Mouse (Mus musculus): ENCODE measurements around the gene Zfp648. TPM values are rescaled to one million over a fixed set of nuclear protein-coding genes. Genes with fewer than 3 reads are reported as not detected.

Gene Zfp648
- not detected in 2 replicates for polyA plus RNA-seq (2012; ENCODE audit: insufficient read depth, low replicate concordance)

- no peaks in the 10 kb centered on the region; the same call in 1 of the 2 replicates for H3K4me1 ChIP-seq
Measured at GRCm38 (mm10) chr1:154200955-154201722, at the start of gene Zfp648. Gene Zfp648 (plus strand): TSS chr1:154201187.

GRCm38 (mm10) chr1:154152539-154152938 lies 48.4 kb upstream of the Zfp648 start:
- Histone ChIP-seq H3K9me3 (no peaks in the 10 kb centered on the region), H3K4me3 (replicated peaks) (no peak overlapping the region), H3K27me3 (replicated peaks) (peaks cover 2% of the 10 kb centered on the region), H3K36me3 (replicated peaks; ENCODE audit: low read length) (no peaks in the 10 kb centered on the region), H3K4me1 (no peaks in the 10 kb centered on the region)
- TF ChIP-seq GATA1 (IDR thresholded peaks at IDR 0.05; ENCODE audit: borderline replicate concordance, low read length) (no peak), FLI1 (IDR thresholded peaks at IDR 0.05; ENCODE audit: low read length) (no peak)

More at GRCm38 (mm10) chr1:154200955-154201722, at the start of gene Zfp648:
- H3K4me3 ChIP-seq (replicated peaks): no peak within 1 kb of the TSS
- H3K36me3 ChIP-seq (replicated peaks; ENCODE audit: low read length): no peaks in the 10 kb centered on the region
- peaks cover 28% of the 10 kb centered on the region for H3K27me3 ChIP-seq (replicated peaks)
- peaks cover 8% of the 10 kb centered on the region; the same call in 1 of the 2 replicates for H3K9me3 ChIP-seq
- no peak for TF ChIP-seq FLI1 (IDR thresholded peaks at IDR 0.05; ENCODE audit: low read length)
- no peak for TF ChIP-seq GATA1 (IDR thresholded peaks at IDR 0.05; ENCODE audit: borderline replicate concordance, low read length)

GRCm38 (mm10) chr1:154153800-154154199 lies 47.2 kb upstream of the Zfp648 start:
- TF ChIP-seq GATA1 (IDR thresholded peaks at IDR 0.05; ENCODE audit: borderline replicate concordance, low read length): no peak
- TF ChIP-seq FLI1 (IDR thresholded peaks at IDR 0.05; ENCODE audit: low read length): no peak
- Histone ChIP-seq H3K27me3 (replicated peaks) (peaks cover 2% of the 10 kb centered on the region), H3K4me1 (no peaks in the 10 kb centered on the region), H3K36me3 (replicated peaks; ENCODE audit: low read length) (no peaks in the 10 kb centered on the region), H3K4me3 (replicated peaks) (no peak overlapping the region), H3K9me3 (no peaks in the 10 kb centered on the region)

GRCm38 (mm10) chr1:154156177-154157062 lies 44.6 kb upstream of the Zfp648 start:
- TF ChIP-seq GATA1 (IDR thresholded peaks at IDR 0.05; ENCODE audit: borderline replicate concordance, low read length) (no peak), FLI1 (IDR thresholded peaks at IDR 0.05; ENCODE audit: low read length) (no peak)
- no peak overlapping the region for H3K4me3 ChIP-seq (replicated peaks)
- no peaks in the 10 kb centered on the region for H3K36me3 ChIP-seq (replicated peaks; ENCODE audit: low read length)
- no peaks in the 10 kb centered on the region for H3K9me3 ChIP-seq
- H3K27me3 ChIP-seq (replicated peaks): no peaks in the 10 kb centered on the region
- H3K4me1 ChIP-seq: no peaks in the 10 kb centered on the region

GRCm38 (mm10) chr1:154157131-154157530 lies 43.9 kb upstream of the Zfp648 start:
- no peak overlapping the region for H3K4me3 ChIP-seq (replicated peaks)
- no peaks in the 10 kb centered on the region for H3K36me3 ChIP-seq (replicated peaks; ENCODE audit: low read length)
- no peaks in the 10 kb centered on the region for H3K9me3 ChIP-seq
- no peaks in the 10 kb centered on the region for H3K27me3 ChIP-seq (replicated peaks)
- no peaks in the 10 kb centered on the region for H3K4me1 ChIP-seq
- TF ChIP-seq GATA1 (IDR thresholded peaks at IDR 0.05; ENCODE audit: borderline replicate concordance, low read length) (no peak), FLI1 (IDR thresholded peaks at IDR 0.05; ENCODE audit: low read length) (no peak)

GRCm38 (mm10) chr1:154167696-154168095 lies 33.3 kb upstream of the Zfp648 start:
- Histone ChIP-seq H3K27me3 (replicated peaks) (no peaks in the 10 kb centered on the region), H3K4me1 (no peaks in the 10 kb centered on the region), H3K9me3 (peaks cover 10% of the 10 kb centered on the region; the same call in 1 of the 2 replicates), H3K36me3 (replicated peaks; ENCODE audit: low read length) (no peaks in the 10 kb centered on the region), H3K4me3 (replicated peaks) (no peak overlapping the region)
- no peak for TF ChIP-seq FLI1 (IDR thresholded peaks at IDR 0.05; ENCODE audit: low read length)
- no peak for TF ChIP-seq GATA1 (IDR thresholded peaks at IDR 0.05; ENCODE audit: borderline replicate concordance, low read length)

GRCm38 (mm10) chr1:154175334-154175733 lies 25.7 kb upstream of the Zfp648 start:
- H3K4me1 ChIP-seq: no peaks in the 10 kb centered on the region
- no peak for TF ChIP-seq FLI1 (IDR thresholded peaks at IDR 0.05; ENCODE audit: low read length)
- TF ChIP-seq GATA1 (IDR thresholded peaks at IDR 0.05; ENCODE audit: borderline replicate concordance, low read length): no peak
- H3K36me3 ChIP-seq (replicated peaks; ENCODE audit: low read length): no peaks in the 10 kb centered on the region
- 0 out of 2 replicates have a peak, but pooled peaks cover 3% of the 10 kb centered on the region for H3K9me3 ChIP-seq
- peaks cover 9% of the 10 kb centered on the region for H3K27me3 ChIP-seq (replicated peaks)
- no peak overlapping the region for H3K4me3 ChIP-seq (replicated peaks)

GRCm38 (mm10) chr1:154177781-154178180 lies 23.2 kb upstream of the Zfp648 start:
- TF ChIP-seq FLI1 (IDR thresholded peaks at IDR 0.05; ENCODE audit: low read length) (no peak), GATA1 (IDR thresholded peaks at IDR 0.05; ENCODE audit: borderline replicate concordance, low read length) (no peak)
- no peak overlapping the region for H3K4me3 ChIP-seq (replicated peaks)

GRCm38 (mm10) chr1:154178541-154179155 lies 22.3 kb upstream of the Zfp648 start:
- peaks cover 9% of the 10 kb centered on the region for H3K27me3 ChIP-seq (replicated peaks)
- TF ChIP-seq FLI1 (IDR thresholded peaks at IDR 0.05; ENCODE audit: low read length): no peak
- no peak for TF ChIP-seq GATA1 (IDR thresholded peaks at IDR 0.05; ENCODE audit: borderline replicate concordance, low read length)
- no peaks in the 10 kb centered on the region for H3K9me3 ChIP-seq
- H3K4me3 ChIP-seq (replicated peaks): no peak overlapping the region
- H3K4me1 ChIP-seq: no peaks in the 10 kb centered on the region
- no peaks in the 10 kb centered on the region for H3K36me3 ChIP-seq (replicated peaks; ENCODE audit: low read length)

More at GRCm38 (mm10) chr1:154177781-154178180, 23.2 kb upstream of the Zfp648 start:
- H3K9me3 ChIP-seq: no peaks in the 10 kb centered on the region
- no peaks in the 10 kb centered on the region for H3K36me3 ChIP-seq (replicated peaks; ENCODE audit: low read length)
- peaks cover 9% of the 10 kb centered on the region for H3K27me3 ChIP-seq (replicated peaks)
- H3K4me1 ChIP-seq: no peaks in the 10 kb centered on the region
